ENCODE assay signal across 7 mouse cellular contexts in genomic region chr5:111489022-111489616, GRCm38 (mm10).
DNase-seq lines count a peak whose midpoint lies in the region; ATAC-seq and TF ChIP-seq lines count a peak whose summit lies in the region.

No protein-coding gene starts in this region.

- no peaks in the 10 kb centered on the region for H3K27me3 ChIP-seq in C2C12 (ENCODE audit: control insufficient read depth, insufficient read depth, insufficient read length)
- H3K27me3 ChIP-seq in forebrain, embryonic 11.5 days (ENCODE audit: control insufficient read depth, insufficient read depth, low read length), result no peaks in the 10 kb centered on the region

- no peak overlapping the region for H3ac ChIP-seq in C2C12 (ENCODE audit: control insufficient read depth, insufficient read length, low read depth)

- H3K4me3 ChIP-seq in C2C12 (ENCODE audit: insufficient read depth, poor library complexity, severe bottlenecking), result no peak overlapping the region
- H3K4me3 ChIP-seq in forebrain, embryonic 11.5 days (ENCODE audit: low read depth, low read length), result no peak overlapping the region

- no peak overlapping the region for H3K4me2 ChIP-seq in forebrain, embryonic 11.5 days (ENCODE audit: low read depth, low read length, severe bottlenecking)

- H3K27ac ChIP-seq in forebrain, embryonic 11.5 days (ENCODE audit: low read depth, low read length), result no peak overlapping the region

- peak; percentile 27 for DNase-seq in A20 (ENCODE audit: low read depth, low spot score)
- no peak for DNase-seq in forebrain, embryonic 11.5 days (ENCODE audit: low spot score)
- no peak for DNase-seq in urinary bladder, adult 2 months (ENCODE audit: low spot score)
- DNase-seq in heart, postnatal 14 days, result no peak
- DNase-seq in Muller cell, postnatal 12 days (ENCODE audit: inconsistent ontology term), result no peak

- peak; percentile 70 for ATAC-seq in forebrain, embryonic 11.5 days (replicated peaks; ENCODE audit: low FRiP score)
- ATAC-seq in megakaryocyte progenitor cell, adult 5-6 weeks (replicated peaks; ENCODE audit: poor library complexity), result peak; percentile 67; the same call in 1 of the 2 replicates

- TF ChIP-seq CTCF in C2C12 (IDR thresholded peaks at IDR 0.05; ENCODE audit: control insufficient read depth, insufficient read depth, insufficient read length), result no peak

- H3K9ac ChIP-seq in forebrain, embryonic 11.5 days (ENCODE audit: low read length), result no peak overlapping the region

- no peaks in the 10 kb centered on the region for H3K9me3 ChIP-seq in forebrain, embryonic 11.5 days (ENCODE audit: control insufficient read depth, low read length)

- no peaks in the 10 kb centered on the region for H3K36me3 ChIP-seq in C2C12 (ENCODE audit: control insufficient read depth, insufficient read depth)
- H3K36me3 ChIP-seq in forebrain, embryonic 11.5 days (ENCODE audit: control insufficient read depth, insufficient read depth, low read length), result no peaks in the 10 kb centered on the region

- intact Hi-C loops in heart, postnatal 14 days (cut with DNase I), result no loop called here

- no peaks in the 10 kb centered on the region for H3K4me1 ChIP-seq in forebrain, embryonic 11.5 days (replicated peaks; ENCODE audit: control insufficient read depth, insufficient read depth, low read length)

- no peaks in the 10 kb centered on the region for H3K79me3 ChIP-seq in C2C12 (ENCODE audit: low read depth)

- 57% methylated on average over 7 of the region's 7 CpGs for WGBS in forebrain, embryonic 11.5 days

- H3K79me2 ChIP-seq in C2C12 (ENCODE audit: control insufficient read depth, insufficient read depth), result no peaks in the 10 kb centered on the region

TF ChIP-seq in C2C12, 6 proteins besides CTCF, POLR2A, EP300 and RAD21:
- TF ChIP-seq USF1 (IDR thresholded peaks at IDR 0.05; ENCODE audit: low read depth), result peak; percentile 66
- TF ChIP-seq FOSL1 (IDR thresholded peaks at IDR 0.05; ENCODE audit: insufficient read depth, low read length, poor library complexity, severe bottlenecking), result no peak
TF ChIP-seq in C2C12: peak in this region for 1.
